Mouse (Mus musculus): Measurements from ENCODE around the gene Spcs3. TPM values are rescaled to one million over a fixed set of nuclear protein-coding genes. Genes with fewer than 3 reads are reported as not detected.

Gene Spcs3
- total RNA-seq (2023) = 10 to 100 TPM; 45.8 to 51.1 TPM

GRCm38 (mm10) chr8:54529382-54530296 lies at the start of gene Spcs3, which contains the start of gene Asb5:
Gene Spcs3 (minus strand): TSS chr8:54529998.
Gene Asb5 (plus strand): TSS chr8:54529580.

Other genes starting within 250 kb of the Spcs3 start
- gene Asb5, start 418 bp downstream of the Spcs3 start, total RNA-seq (2023) = 1 to 10 TPM in 1 of 2 experiments, not detected in 1; 1.8 TPM
- not detected for gene Spata4, start 70.8 kb upstream of the Spcs3 start, total RNA-seq (2023)